Mouse (Mus musculus) frontal cortex, postnatal 36 days (tissue): ENCODE measurements at regions not wholly inside any gene's neighbourhood (a gene's known extent, or its start where the extent isn't known, plus 50 kb on each side); places are given as distances from the start of the nearest gene placed in this dataset.
A peak's percentile ranks its signal among the peaks of the same experiment; 100 is the strongest.
"Not testable (repeated sequence)": the region's sequence is repeated elsewhere in the genome, so short reads cannot be mapped to it uniquely, and the experiment has no call there.

ENCODE experiments used
- DNase-seq, 2 experiments: peaks; one replicate each; pipeline ENCODE4 v3.0.0; 2022; ENCODE audit warnings: low spot score in 2 of 2

GRCm38 (mm10) chr6:140816359-140816758 lies 87.3 kb downstream of the Gm11077 start:
- no peak for DNase-seq

DNA sequence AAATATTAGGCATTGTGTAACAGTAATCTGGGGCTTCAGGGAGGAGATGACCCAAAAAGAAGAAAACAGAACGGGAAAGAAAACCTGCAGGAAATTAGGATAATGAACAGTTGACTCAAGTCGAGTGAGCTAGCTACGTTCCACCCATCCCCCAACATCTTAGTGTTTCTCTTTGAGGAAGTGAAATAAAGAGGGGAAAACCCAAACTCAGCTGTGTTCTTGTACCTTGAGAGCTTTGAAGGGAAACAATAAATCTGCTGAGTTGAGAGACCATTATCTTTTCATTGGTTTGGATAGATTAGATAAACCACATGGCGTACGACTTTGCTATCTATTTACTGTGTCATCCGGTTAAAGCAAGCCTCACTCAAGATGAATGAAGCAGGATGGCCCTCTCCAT lies 87.7 kb downstream of the Gm11077 start:
- no peak for DNase-seq

- DNase-seq, result no peak
Measured at GRCm38 (mm10) chr6:140819451-140819878, 90.4 kb downstream of the Gm11077 start.

DNA sequence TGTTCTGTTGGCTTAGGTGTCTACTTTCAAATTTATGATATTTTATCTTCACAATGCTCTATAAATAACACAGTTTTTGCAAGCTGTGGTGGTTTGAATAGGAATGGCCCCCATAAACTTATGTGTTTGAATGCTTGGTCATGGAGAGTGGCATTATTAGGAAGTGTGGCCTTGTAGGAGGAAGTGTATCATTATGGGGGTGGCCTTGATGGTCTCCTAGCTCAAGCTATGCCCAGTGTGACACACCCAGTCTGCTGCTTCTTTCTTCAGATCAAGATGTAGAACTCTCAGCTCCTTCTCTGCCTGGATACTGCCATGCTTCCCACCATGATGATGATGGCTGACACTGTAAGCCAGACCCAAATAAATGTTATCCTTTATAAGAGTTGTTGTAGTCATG lies 97.4 kb downstream of the Gm11077 start:
- DNase-seq, result no peak

GRCm38 (mm10) chr6:140827651-140828050 lies 98.6 kb downstream of the Gm11077 start:
- no peak for DNase-seq

GRCm38 (mm10) chr6:140843292-140843991 lies 114.4 kb downstream of the Gm11077 start:
- no peak for DNase-seq

- no peak for DNase-seq
Measured at GRCm38 (mm10) chr6:140847165-140847564, 118.1 kb downstream of the Gm11077 start.

DNA sequence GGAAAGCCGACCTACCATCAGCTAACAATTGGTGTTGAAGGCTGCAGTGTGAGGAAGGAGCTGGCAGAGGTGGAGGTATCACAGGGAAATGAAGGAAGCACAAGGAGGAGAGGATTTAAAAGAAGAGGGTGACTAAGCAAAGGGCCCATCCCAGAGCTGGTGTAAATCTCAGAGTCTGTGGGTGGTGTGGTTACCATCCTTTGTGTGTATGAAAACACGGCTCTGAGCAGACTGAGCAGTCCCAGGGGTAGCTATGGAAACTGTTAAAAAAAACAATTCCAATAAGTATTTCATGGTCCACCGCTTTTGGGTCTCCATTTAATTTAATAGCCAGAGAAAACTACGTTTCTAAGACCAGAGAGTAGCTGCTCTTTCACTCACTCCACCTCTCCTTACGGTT lies 123.3 kb downstream of the Gm11077 start:
- no peak for DNase-seq

DNA sequence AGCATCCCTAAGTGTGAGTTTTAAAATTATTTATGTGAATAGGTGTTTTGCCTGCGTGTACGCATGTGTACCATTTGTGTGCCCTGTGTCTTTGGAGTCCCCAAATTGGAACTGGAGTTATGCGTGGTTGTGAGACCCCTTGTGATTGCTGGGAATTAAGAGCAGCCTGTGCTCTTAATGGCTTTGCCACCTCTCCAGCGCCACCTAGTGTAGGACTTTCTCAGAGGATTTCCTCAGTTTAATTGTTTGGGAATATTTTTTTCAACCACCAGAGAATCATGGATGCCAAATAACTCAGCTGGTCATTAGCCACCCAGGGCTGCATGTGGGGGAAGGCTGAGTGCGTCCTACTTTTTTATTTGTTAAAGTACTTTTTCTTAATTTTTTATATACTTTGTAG lies 124.4 kb downstream of the Gm11077 start:
- DNase-seq, result peak in 1 of 2 experiments; percentile 69

DNA sequence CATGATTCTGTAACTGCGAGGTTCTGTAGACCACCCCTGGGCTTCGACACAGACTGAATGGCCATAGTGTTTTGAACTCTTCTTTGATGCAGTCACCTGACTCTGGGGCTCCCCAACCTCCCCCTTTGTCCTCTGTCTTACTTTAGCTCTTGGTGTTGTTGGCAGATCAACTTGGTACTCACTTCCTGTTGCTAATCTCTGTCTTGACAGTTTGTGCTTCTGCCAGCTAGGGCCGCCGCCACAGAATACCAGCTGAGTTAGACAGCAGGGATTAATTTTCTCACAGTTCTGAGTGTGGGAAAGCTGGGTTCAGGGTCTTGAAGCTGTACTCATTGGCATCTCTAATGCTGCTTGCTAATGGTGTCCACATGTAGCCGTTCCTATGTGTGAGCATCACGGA lies 125.6 kb downstream of the Gm11077 start:
- DNase-seq, result no peak

DNA sequence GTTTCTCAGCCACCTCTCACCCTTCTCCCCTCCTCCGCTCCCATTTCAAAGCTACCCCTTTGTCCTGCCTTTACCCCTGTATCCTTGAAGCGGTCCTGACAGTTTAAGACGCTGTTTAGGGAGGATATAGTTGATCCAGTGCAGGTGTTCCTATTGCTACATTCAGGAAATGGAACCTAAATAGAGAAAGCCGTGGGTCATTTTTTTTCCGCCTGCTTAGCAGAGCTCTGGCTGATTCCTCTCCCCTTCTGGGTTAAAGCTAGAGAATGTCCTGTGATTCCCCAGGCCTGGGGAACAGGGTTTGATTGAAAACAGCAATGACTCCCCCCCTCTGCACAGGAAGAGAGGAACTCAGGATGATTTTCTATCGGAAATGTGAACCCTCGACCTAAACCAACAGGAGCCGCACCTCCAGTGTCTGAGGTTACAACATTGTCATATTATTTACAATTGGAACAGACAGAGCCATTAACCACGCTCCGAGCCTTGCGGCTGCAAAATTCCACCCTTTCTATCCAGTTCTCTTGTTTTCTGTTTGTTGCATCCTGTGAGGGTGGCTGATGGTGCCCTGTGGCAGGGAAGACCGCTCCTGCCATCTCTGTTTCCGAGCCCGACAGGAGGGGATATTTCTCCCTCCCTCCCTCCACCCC lies 127.5 kb downstream of the Gm11077 start:
- DNase-seq, result no peak

DNA sequence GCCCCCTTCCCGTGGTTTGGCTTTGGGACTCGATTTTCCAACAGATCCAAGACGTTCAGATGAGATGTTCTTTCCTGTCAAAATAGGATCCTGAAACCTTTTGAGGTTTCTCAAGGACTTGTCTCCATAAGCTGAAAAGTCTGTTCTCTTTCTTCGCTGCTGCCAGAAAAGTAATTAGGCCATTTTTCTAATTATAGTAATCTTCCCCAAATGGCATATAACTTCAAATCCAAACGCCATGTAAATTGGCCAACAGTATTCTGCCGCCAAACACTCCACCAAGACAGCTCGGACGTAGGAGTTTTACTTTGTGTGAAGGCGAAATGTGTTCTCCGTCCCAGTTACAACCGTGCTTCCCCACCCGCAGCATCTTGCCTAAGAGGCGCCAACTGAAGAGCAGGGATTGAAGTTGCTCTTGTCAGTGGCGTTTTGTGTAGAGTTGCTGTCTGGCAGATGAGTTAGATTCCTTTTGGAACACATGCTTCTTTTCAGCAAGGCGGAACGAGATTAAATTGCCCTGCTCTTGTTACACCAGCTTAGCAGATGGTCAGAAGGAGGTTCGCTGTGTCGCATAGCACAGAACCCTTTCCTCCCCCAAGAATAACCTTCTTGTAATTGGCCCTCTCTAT lies 128.1 kb downstream of the Gm11077 start:
- peak; percentile 46 to 69 for DNase-seq

GRCm38 (mm10) chr6:140869523-140869922 lies 140.4 kb downstream of the Gm11077 start:
- DNase-seq, result not testable (repeated sequence)

DNA sequence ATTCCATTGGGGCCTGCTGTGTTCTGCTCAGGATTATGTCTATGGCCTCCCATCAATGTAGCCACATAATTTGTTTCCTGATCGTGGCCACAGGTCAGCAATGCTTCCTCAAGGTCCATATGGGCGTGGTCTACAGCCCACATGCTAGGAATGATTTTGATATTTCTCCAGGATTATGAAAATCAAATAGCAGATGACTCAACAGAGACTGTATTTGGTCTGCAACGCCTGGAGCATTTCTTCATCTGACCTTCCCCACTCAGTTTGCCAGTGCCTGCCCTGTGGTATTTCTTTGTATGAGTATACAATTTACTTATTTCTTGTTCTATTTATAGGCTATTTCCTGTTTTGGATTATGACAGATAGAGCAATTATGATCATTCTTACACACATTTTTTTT lies 145.7 kb downstream of the Gm11077 start:
- no peak for DNase-seq

- no peak for DNase-seq
Measured at GRCm38 (mm10) chr6:140883651-140884050, 154.6 kb downstream of the Gm11077 start.

DNA sequence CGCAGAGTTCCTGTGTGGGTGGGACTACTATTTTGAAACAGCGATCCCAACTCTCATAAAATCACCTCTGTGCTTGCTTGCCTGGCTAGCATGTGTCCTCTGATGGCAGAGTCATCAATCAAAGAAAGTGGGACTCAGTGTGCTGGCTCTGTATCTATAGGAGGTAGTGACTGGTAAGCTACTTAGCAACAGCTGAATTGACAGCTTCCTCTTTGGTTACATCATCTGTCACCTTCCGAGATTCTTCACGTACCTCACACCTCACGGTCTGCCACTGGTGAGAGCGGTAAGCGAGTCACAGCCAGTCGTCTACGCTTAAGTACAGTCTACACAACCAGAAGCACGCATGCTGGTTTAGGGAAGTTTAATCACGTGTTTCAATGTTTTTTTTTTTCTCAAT lies 159.5 kb downstream of the Gm11077 start:
- no peak for DNase-seq

DNA sequence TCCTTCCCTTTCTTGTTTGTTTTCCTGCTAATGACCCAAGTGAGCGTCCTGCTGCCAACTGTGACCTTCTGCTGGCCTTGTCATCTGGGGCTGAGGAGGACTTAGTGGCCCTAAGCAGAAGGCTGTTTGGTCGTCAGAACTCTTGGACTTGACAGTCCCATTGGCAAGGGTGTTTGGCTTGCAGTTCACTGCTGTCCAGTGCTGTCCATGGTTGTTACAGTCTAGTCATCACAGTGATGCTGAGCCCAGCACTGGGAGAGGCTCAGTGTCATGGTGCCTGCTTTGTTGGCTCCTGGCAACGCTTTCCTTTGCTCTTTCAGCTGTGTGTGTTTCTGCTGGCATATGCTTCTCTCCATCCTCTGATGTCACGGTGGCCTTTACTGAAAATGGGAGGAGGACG lies 161.0 kb downstream of the Gm11077 start:
- DNase-seq, result no peak

DNA sequence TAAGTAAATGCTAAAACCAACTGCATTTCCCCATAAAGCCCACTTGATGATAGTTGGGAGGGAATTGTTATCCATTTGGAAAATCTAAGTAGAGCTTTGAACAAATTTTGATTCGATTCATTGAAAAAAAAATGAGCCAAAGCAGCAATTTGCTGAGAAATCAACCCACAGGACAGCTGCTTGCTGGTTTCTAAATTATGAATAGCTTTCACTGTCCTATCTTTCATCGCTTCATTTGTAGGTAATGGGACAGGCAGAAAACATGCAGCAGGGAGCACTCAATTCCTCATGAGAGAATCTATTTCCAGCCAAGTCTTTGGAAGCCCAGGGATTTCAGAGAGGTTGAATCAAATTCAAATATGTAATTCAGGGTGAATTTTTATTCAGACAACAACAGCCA lies 161.5 kb downstream of the Gm11077 start:
- DNase-seq, result peak in 1 of 2 experiments; percentile 17

DNA sequence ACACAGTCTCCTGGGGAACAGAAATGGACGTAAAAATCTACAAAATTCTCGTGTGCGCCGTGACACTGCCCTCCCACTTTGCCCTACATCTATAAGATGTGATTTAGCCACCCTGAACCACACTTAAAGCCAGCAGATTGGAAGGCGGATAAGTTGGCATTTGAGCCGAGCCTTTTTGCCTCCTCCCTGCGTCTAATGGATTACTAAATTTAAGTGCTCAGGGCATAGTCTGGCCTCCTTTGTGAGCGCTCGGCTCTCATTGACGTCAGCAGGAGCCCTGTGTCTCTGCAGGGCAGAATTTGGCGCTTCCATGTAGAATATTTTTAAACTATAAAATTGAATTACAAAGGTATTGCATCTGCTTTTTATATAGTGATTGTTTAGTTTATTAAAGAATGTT lies 165.4 kb downstream of the Gm11077 start:
- no peak for DNase-seq

DNA sequence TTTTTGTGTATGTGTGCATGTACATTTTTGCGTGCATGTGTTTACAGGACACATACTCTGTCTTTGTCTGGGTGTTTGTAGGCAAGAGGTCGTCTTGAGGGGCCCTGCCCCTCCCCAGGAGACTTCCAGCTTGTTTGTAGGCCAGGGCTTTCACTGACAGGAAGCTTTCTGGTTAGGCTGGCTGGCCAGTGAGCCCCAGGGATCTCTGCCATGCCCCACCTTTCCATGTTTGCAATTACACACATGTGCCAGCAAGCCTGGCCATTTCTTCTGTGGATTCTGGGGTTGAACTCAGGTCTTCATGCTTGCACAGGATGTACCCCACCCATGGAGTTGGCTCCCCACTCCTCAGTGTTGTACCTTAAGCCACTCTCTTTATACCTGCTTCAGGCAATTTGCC lies 166.4 kb downstream of the Gm11077 start:
- no peak for DNase-seq

DNA sequence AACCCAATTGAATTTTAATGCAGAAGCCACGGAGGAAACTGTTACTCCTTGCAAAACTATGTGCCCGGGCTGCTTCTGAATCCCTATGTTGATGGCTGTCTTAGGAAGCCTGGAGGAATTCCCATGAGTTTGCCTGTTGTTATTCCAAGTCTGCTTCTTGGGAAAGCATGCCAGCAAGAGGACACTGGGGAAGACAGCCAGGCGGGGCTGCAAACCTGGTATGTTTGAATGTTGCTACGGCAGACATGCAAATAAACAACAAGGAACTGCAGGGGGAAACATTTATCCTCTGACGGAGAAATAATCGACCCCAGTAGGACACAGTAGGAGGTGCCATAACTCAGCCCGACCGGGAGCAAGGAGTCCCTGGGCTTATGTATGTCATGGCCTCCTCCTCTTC lies 168.0 kb downstream of the Gm11077 start:
- no peak for DNase-seq

GRCm38 (mm10) chr6:140924319-140924981 lies 195.4 kb downstream of the Gm11077 start:
- peak; percentile 39 to 59 for DNase-seq

- no peak for DNase-seq
Measured at GRCm38 (mm10) chr6:140927616-140928015, 198.5 kb downstream of the Gm11077 start.
